In the genomic region with DNA sequence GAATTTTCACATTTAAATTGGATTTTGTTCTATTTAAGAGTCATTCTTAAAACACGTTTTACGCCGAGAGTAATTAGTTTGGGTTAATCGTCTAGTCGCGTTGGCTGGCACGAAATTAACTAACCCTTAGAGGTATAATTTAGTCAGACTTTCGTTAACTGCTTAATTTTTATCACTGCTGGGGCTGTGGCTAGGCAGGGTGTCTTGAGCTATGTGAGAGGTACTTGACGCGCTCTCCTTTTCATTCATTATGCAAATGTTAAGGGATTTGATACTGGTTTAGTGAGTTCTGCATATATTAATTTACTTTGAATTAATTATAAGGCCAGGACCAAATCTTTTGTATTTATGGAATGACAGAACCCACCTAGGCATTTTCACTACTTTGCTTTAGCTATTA, we compare ENCODE assay signal across 8 mouse cellular contexts. TPM values are rescaled to one million over a fixed set of nuclear protein-coding genes. Genes with fewer than 3 reads are reported as not detected.
DNase-seq lines count a peak whose midpoint lies in the region; ATAC-seq and TF ChIP-seq lines count a peak whose summit lies in the region.

No protein-coding gene starts in this region.

- TF ChIP-seq CTCF in cerebellum, adult 2 months (IDR thresholded peaks at IDR 0.05; ENCODE audit: borderline replicate concordance, insufficient read depth, low read depth, low read length): no peak

- DNase-seq in cerebellum, adult 2 months: no peak
- DNase-seq in cerebellum, adult 9-11 months: no peak
- peak; percentile 76 for DNase-seq in A20 (ENCODE audit: low read depth, low spot score)
- no peak for DNase-seq in liver, embryonic 13.5 days
- DNase-seq in gastrocnemius, postnatal 14 days: no peak
- DNase-seq in right cerebral cortex, postnatal 36 days (ENCODE audit: low spot score in 2 of 2): no peak
- no peak for DNase-seq in embryo, embryonic 10 days (ENCODE audit: low spot score)

- no peaks in the 10 kb centered on the region for H3K9me3 ChIP-seq in forebrain, embryonic 12.5 days
- no peaks in the 10 kb centered on the region for H3K9me3 ChIP-seq in liver, embryonic 13.5 days (replicated peaks)

- ATAC-seq in forebrain, embryonic 12.5 days (ENCODE audit: low FRiP score): peak; percentile 75
- ATAC-seq in liver, embryonic 13.5 days (ENCODE audit: low read depth): 0 out of 2 replicates have a peak, but pooled peaks have one; percentile 21

- no peaks in the 10 kb centered on the region; the same call in 1 of the 2 replicates for H3K4me1 ChIP-seq in cerebellum, adult 2 months (ENCODE audit: control insufficient read depth, insufficient read depth, low read length)
- peaks cover 8% of the 10 kb centered on the region for H3K4me1 ChIP-seq in forebrain, embryonic 12.5 days
- H3K4me1 ChIP-seq in liver, embryonic 13.5 days (replicated peaks): peaks cover 10% of the 10 kb centered on the region

- under 1% methylated on average over 10 of the region's 10 CpGs for WGBS in cerebellum, adult 2 months
- WGBS in forebrain, embryonic 12.5 days: 2% methylated on average over 10 of the region's 10 CpGs
- WGBS in liver, embryonic 13.5 days (ENCODE audit: insufficient replicate concordance): 2% methylated on average over 10 of the region's 10 CpGs

- TF ChIP-seq POLR2A in cerebellum, adult 2 months (IDR thresholded peaks at IDR 0.05; ENCODE audit: borderline replicate concordance, insufficient read depth, low read length): no peak

- 0 out of 2 replicates have a peak overlapping the region, but pooled peaks have one; percentile 28 for H3K27ac ChIP-seq in cerebellum, adult 2 months (ENCODE audit: insufficient read depth, low read length)
- H3K27ac ChIP-seq in forebrain, embryonic 12.5 days: no peak overlapping the region
- peak overlapping the region; percentile 88 for H3K27ac ChIP-seq in liver, embryonic 13.5 days

- intact Hi-C loops in gastrocnemius, postnatal 14 days (cut with DNase I; ENCODE audit: low total_unique reads): no loop called here

- no peaks in the 10 kb centered on the region for H3K27me3 ChIP-seq in cerebellum, adult 2 months (ENCODE audit: control insufficient read depth, insufficient read depth, low read length)
- no peaks in the 10 kb centered on the region for H3K27me3 ChIP-seq in forebrain, embryonic 12.5 days
- H3K27me3 ChIP-seq in liver, embryonic 13.5 days: no peaks in the 10 kb centered on the region

- H3K9ac ChIP-seq in forebrain, embryonic 12.5 days: peak overlapping the region; percentile 13; the same call in 1 of the 2 replicates
- H3K9ac ChIP-seq in liver, embryonic 13.5 days: peak overlapping the region; percentile 76

- peaks cover 21% of the 10 kb centered on the region for H3K36me3 ChIP-seq in forebrain, embryonic 12.5 days (replicated peaks)
- H3K36me3 ChIP-seq in liver, embryonic 13.5 days: peaks cover 28% of the 10 kb centered on the region

- H3K4me2 ChIP-seq in forebrain, embryonic 12.5 days: peak overlapping the region; percentile 55
- H3K4me2 ChIP-seq in liver, embryonic 13.5 days: peak overlapping the region; percentile 73

- peak overlapping the region; percentile 91 for H3K4me3 ChIP-seq in cerebellum, adult 2 months (replicated peaks; ENCODE audit: insufficient read depth, low read depth, low read length)
- peak overlapping the region; percentile 85 for H3K4me3 ChIP-seq in forebrain, embryonic 12.5 days (replicated peaks)
- H3K4me3 ChIP-seq in liver, embryonic 13.5 days (replicated peaks): peak overlapping the region; percentile 88

RNA-seq across cellular contexts. Expression of a gene that starts 0.6 kb away (rescaled TPM):
- 440 and 450 TPM in 2 replicates for polyA plus RNA-seq in cerebellum, adult 2 months (2012; rRNA removed)
- 171 and 180 TPM in 2 replicates for polyA plus RNA-seq in forebrain, embryonic 12.5 days (2016; fragmentation: Nextera tagmentation; extraction: Ambion mirVana)
- polyA plus RNA-seq in liver, embryonic 13.5 days (2015; fragmentation: Nextera tagmentation; extraction: Ambion mirVana): 265 and 293 TPM in 2 replicates
- total RNA-seq in gastrocnemius, postnatal 14 days (2021): 100 to 1,000 TPM; 262 to 295 TPM

RNA-seq across cellular contexts. Expression of a gene that starts 21.8 kb away (rescaled TPM):
- 0.41 and 0.56 TPM in 2 replicates for polyA plus RNA-seq in cerebellum, adult 2 months (2012; rRNA removed)
- polyA plus RNA-seq in forebrain, embryonic 12.5 days (2016; fragmentation: Nextera tagmentation; extraction: Ambion mirVana): not detected in 2 replicates
- 0.18 and 0.30 TPM in 2 replicates for polyA plus RNA-seq in liver, embryonic 13.5 days (2015; fragmentation: Nextera tagmentation; extraction: Ambion mirVana)
- under 1 TPM in 1 of 2 experiments, not detected in 1; 0.47 TPM for total RNA-seq in gastrocnemius, postnatal 14 days (2021)

RNA-seq across cellular contexts. Expression of a gene that starts 37.5 kb away (rescaled TPM):
- 1.0 and 1.1 TPM in 2 replicates for polyA plus RNA-seq in cerebellum, adult 2 months (2012; rRNA removed)
- 0.96 and 1.1 TPM in 2 replicates for polyA plus RNA-seq in forebrain, embryonic 12.5 days (2016; fragmentation: Nextera tagmentation; extraction: Ambion mirVana)
- polyA plus RNA-seq in liver, embryonic 13.5 days (2015; fragmentation: Nextera tagmentation; extraction: Ambion mirVana): 0.03 TPM in 1 of 2 replicates, not detected in the other
- total RNA-seq in gastrocnemius, postnatal 14 days (2021): not detected
